Mouse (Mus musculus): Measurements from ENCODE around the gene Sdk1. TPM values are rescaled to one million over a fixed set of nuclear protein-coding genes. Genes with fewer than 3 reads are reported as not detected.

Gene Sdk1
- polyA plus RNA-seq, 1 experiment, result 0.55 TPM

DNA sequence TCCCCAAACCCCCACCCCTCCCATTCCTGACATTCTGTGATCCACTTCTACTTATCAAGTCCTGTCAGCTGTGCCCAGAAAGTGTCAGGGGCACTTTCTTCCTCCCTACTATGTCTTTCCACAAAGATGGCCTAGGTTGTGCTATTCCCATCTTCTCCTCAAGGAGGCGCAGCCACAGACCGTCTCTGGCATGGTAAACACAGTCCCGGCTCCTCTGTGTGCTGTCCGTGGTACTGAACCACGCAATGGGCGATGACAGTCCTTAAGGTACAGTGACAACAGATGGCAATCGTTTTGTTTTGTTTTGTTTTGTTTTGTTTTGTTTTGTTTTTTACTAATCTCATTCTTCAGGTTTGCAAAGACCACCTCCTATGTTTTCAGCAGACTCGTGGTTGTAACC is 743.7 kb downstream of the Sdk1 start:
- Histone ChIP-seq H3K27ac (ENCODE audit: insufficient read depth, low read depth, low read length) (no peak overlapping the region), H3K4me1 (ENCODE audit: control insufficient read depth, insufficient read depth, low read length) (no peaks in the 10 kb centered on the region), H3K4me3 (ENCODE audit: insufficient read depth, low read length) (no peak overlapping the region)
- TF ChIP-seq POLR2A (IDR thresholded peaks at IDR 0.05; ENCODE audit: borderline replicate concordance, low read depth, low read length) (no peak), CTCF (IDR thresholded peaks at IDR 0.05; ENCODE audit: low read depth, low read length) (no peak)

DNA sequence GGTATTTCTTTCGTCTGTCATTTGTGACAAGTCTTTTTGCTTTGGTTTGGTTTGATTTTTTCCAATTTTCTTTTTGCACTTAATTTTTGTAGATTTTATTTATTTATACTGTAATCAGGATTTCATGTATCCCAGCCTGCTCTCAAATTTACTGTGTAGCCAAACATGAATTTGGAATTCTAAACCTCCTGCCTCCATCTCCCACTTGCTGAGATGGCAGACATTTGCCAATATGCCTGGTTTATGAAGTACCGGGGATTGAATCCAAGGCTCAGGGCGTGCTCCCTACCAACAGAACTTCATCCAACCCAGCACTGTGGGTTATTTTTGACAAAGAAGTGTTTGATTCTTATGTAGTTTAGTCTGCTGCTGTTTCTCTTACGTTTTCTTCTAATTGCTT is 744.3 kb downstream of the Sdk1 start:
- Histone ChIP-seq H3K4me3 (ENCODE audit: insufficient read depth, low read length) (no peak overlapping the region), H3K27ac (ENCODE audit: insufficient read depth, low read depth, low read length) (no peak overlapping the region), H3K4me1 (ENCODE audit: control insufficient read depth, insufficient read depth, low read length) (no peaks in the 10 kb centered on the region)
- TF ChIP-seq POLR2A (IDR thresholded peaks at IDR 0.05; ENCODE audit: borderline replicate concordance, low read depth, low read length) (no peak), CTCF (IDR thresholded peaks at IDR 0.05; ENCODE audit: low read depth, low read length) (no peak)

DNA sequence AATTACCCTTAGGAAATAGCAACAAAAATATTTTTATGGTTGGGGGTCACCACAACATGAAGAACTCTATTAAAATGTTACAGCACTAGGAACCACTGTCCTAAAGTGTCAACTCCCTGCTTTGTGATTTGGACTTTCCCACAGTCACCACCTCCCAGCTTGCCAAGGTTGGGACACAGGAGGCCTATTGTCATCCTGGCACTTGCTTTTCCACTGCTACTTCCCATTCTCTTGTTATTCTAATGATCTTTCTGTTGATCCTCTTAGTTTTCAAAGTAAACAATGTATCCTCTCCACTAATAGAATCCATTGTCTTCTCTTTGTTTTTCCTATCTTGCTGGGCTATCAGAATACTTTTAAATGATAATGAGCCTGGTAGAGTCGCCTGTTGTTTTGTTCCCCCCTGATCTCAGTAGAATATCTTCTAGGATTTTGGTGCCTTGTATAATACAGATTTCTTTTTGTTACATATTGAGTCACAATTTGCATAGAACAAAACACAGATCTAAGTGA is 746.1 kb downstream of the Sdk1 start:
- Histone ChIP-seq H3K27ac (ENCODE audit: insufficient read depth, low read depth, low read length) (no peak overlapping the region), H3K4me1 (ENCODE audit: control insufficient read depth, insufficient read depth, low read length) (no peaks in the 10 kb centered on the region), H3K4me3 (ENCODE audit: insufficient read depth, low read length) (no peak overlapping the region)
- TF ChIP-seq CTCF (IDR thresholded peaks at IDR 0.05; ENCODE audit: low read depth, low read length) (no peak), POLR2A (IDR thresholded peaks at IDR 0.05; ENCODE audit: borderline replicate concordance, low read depth, low read length) (no peak)

DNA sequence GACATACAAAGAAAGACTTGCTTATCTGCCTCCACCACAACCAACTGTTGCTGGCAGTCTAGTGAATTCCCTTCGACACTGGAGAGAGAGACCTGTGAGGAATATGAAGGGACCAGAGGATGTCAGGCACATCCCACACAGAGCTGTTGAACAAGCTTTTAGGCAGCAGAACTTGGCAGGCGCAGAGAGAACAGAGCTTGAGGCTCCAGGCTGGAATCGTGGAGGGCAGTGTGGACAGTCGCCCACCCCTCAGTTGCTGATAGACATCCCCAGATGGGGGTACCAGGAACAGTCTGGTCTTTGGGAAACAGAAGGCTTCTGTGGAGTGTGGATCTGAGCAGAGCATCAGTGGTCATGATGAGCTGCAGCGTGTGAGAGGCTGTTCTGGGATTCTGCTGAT is 747.4 kb downstream of the Sdk1 start:
- no peak for TF ChIP-seq CTCF (IDR thresholded peaks at IDR 0.05; ENCODE audit: low read depth, low read length)
- TF ChIP-seq POLR2A (IDR thresholded peaks at IDR 0.05; ENCODE audit: borderline replicate concordance, low read depth, low read length), result no peak
- no peak overlapping the region for H3K4me3 ChIP-seq (ENCODE audit: insufficient read depth, low read length)
- H3K4me1 ChIP-seq (ENCODE audit: control insufficient read depth, insufficient read depth, low read length), result no peaks in the 10 kb centered on the region

DNA sequence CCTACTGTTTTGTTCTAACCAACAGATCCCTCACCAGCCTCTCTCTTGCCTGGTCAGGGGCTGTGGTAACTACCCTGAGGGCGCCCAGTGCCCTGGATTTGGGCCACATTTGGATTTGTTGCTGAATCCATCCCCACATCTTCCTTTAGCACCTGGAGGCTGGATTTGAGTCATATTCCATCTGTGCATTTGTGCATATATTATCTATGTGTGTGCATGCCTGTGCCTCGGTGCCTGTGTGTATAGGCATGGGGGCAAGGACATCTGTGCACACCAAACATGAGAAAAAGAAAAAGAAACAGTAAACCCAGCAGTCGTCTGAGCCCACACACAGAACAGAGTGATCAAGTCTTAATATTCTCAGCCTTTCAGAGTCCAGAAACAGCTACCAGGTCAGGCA is 752.9 kb downstream of the Sdk1 start:
- Histone ChIP-seq H3K4me1 (ENCODE audit: control insufficient read depth, insufficient read depth, low read length) (no peaks in the 10 kb centered on the region), H3K27ac (ENCODE audit: insufficient read depth, low read depth, low read length) (no peak overlapping the region), H3K4me3 (ENCODE audit: insufficient read depth, low read length) (no peak overlapping the region)
- no peak for TF ChIP-seq CTCF (IDR thresholded peaks at IDR 0.05; ENCODE audit: low read depth, low read length)

More for the DNA sequence above, 747.4 kb downstream of the Sdk1 start:
- no peak overlapping the region for H3K27ac ChIP-seq (ENCODE audit: insufficient read depth, low read depth, low read length)

DNA sequence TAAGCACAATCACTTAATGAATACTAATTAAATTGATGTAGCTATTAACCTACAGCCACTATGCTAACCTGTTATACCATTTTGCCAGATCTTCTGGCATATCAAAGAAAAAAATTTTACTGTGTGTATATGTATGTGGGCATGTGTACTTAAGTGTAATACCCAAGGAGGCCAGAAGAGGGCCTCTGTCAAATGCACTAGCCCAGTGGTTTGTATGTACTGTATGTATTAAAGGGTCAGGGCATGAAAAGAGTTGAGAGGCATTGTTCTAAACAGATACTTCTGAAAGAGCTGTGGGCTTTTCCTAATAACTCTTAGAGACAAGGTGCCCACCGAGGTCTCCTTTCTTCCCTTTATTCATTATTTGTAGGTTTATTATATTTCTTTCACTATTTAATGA is 759.0 kb downstream of the Sdk1 start:
- Histone ChIP-seq H3K4me1 (ENCODE audit: control insufficient read depth, insufficient read depth, low read length) (no peaks in the 10 kb centered on the region), H3K4me3 (ENCODE audit: insufficient read depth, low read length) (no peak overlapping the region), H3K27ac (ENCODE audit: insufficient read depth, low read depth, low read length) (no peak overlapping the region)
- no peak for TF ChIP-seq CTCF (IDR thresholded peaks at IDR 0.05; ENCODE audit: low read depth, low read length)
- no peak for TF ChIP-seq POLR2A (IDR thresholded peaks at IDR 0.05; ENCODE audit: borderline replicate concordance, low read depth, low read length)

DNA sequence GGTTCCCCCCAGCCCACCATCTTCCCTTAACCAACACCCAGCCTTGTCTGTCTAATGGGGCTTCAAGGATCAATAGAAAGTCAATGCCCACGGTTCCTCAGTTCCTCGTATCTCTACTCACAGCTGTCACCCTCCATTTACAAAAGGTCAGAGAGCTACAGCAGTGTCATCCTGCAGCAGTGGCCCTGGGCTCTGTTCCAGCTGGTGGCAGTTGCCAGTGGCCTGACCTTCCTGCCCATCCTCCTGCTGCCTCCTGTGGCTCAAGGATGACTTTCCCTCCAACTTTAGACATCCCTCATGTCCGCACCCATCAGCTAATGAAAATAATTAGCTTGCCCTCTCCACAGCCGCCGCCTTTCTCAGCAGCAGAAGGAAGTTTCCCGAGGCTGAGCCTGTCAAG is 759.8 kb downstream of the Sdk1 start:
- Histone ChIP-seq H3K4me1 (ENCODE audit: control insufficient read depth, insufficient read depth, low read length) (no peaks in the 10 kb centered on the region), H3K4me3 (ENCODE audit: insufficient read depth, low read length) (no peak overlapping the region), H3K27ac (ENCODE audit: insufficient read depth, low read depth, low read length) (no peak overlapping the region)
- TF ChIP-seq CTCF (IDR thresholded peaks at IDR 0.05; ENCODE audit: low read depth, low read length), result no peak
- no peak for TF ChIP-seq POLR2A (IDR thresholded peaks at IDR 0.05; ENCODE audit: borderline replicate concordance, low read depth, low read length)

DNA sequence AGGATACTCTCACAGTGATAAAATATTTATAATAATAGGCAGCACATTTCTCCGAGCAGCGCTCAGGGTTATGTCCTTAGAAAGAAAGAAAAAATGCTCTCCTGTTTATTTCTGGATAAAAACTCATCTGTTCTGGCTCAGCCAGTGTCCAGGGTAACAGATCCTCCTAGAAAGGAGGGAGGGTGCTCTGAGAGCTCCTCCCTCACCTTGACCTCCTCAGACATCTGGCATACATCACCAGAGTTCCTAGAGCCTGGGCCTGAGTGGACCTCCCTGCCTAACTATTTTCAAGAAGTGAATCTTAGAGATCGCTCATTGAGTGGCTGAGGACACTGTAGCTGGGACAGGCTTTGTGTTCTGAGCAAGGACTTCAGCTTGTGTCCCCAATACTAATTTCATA is 760.7 kb downstream of the Sdk1 start:
- no peaks in the 10 kb centered on the region for H3K4me1 ChIP-seq (ENCODE audit: control insufficient read depth, insufficient read depth, low read length)
- no peak overlapping the region for H3K4me3 ChIP-seq (ENCODE audit: insufficient read depth, low read length)
- H3K27ac ChIP-seq (ENCODE audit: insufficient read depth, low read depth, low read length), result no peak overlapping the region
- TF ChIP-seq CTCF (IDR thresholded peaks at IDR 0.05; ENCODE audit: low read depth, low read length) (no peak), POLR2A (IDR thresholded peaks at IDR 0.05; ENCODE audit: borderline replicate concordance, low read depth, low read length) (no peak)

DNA sequence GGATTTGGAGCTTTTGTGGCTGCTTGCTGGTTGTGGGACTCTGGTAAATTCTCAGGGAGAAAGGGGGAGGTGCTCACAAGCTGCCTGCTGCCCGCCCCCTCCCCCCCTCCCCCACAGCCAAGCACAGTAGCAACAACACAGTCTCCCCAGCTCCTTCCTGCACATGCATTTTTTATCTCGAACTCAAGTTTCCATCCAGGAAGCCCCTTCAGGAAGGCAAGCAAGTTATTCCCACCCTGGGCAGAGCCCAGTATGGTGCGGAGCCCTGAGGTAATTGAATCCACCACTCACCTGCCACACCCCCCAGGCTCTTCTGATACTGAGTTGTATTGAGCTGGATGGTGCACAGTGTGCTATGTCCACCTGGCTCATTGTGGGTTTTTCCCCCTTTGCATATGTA is 768.9 kb downstream of the Sdk1 start:
- Histone ChIP-seq H3K4me3 (ENCODE audit: insufficient read depth, low read length) (no peak overlapping the region), H3K27ac (ENCODE audit: insufficient read depth, low read depth, low read length) (no peak overlapping the region), H3K4me1 (ENCODE audit: control insufficient read depth, insufficient read depth, low read length) (no peaks in the 10 kb centered on the region)
- TF ChIP-seq POLR2A (IDR thresholded peaks at IDR 0.05; ENCODE audit: borderline replicate concordance, low read depth, low read length) (no peak), CTCF (IDR thresholded peaks at IDR 0.05; ENCODE audit: low read depth, low read length) (no peak)

DNA sequence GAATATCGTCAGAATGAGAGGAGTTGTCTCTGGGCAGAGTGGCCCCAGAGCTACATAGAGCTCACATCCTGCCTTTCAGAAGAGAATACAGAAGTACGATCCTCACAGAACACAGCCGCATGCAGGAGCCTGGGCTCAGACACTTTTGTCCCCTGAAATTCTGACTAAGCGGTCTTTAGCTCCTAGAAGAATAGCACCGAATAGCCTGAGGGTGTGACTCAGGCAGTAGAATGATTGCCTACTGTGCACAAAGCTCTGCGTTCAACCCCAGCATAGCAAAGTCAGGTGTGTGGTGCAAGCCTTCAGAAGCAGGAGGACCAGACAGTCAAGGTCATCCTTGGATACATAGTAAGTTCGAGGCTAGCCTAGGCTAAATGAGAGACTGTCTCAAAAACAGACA is 775.7 kb downstream of the Sdk1 start:
- Histone ChIP-seq H3K4me3 (ENCODE audit: insufficient read depth, low read length) (no peak overlapping the region), H3K27ac (ENCODE audit: insufficient read depth, low read depth, low read length) (no peak overlapping the region), H3K4me1 (ENCODE audit: control insufficient read depth, insufficient read depth, low read length) (no peaks in the 10 kb centered on the region)
- no peak for TF ChIP-seq POLR2A (IDR thresholded peaks at IDR 0.05; ENCODE audit: borderline replicate concordance, low read depth, low read length)
- no peak for TF ChIP-seq CTCF (IDR thresholded peaks at IDR 0.05; ENCODE audit: low read depth, low read length)

Measured in bone marrow macrophage, adult 2 months (primary cell).